Mouse (Mus musculus): ENCODE results near the gene Olfr516. TPM values are rescaled to one million over a fixed set of nuclear protein-coding genes. Genes with fewer than 3 reads are reported as not detected.
"Not testable (repeated sequence)": the region's sequence is repeated elsewhere in the genome, so short reads cannot be mapped to it uniquely, and the experiment has no call there.

Olfr516 gene
- total RNA-seq (2015; ENCODE audit: low replicate concordance) (not detected in 2 replicates), total RNA-seq (2017; ENCODE audit: low replicate concordance) (not detected in 2 replicates)

- no peak for ATAC-seq (replicated peaks; ENCODE audit: low FRiP score, poor library complexity, severe bottlenecking)
These were observed at the start of gene Olfr516 for GRCm38 (mm10) chr7:108850429-108850828. Gene Olfr516 (minus strand): TSS chr7:108850529.

GRCm38 (mm10) chr7:108894320-108894719, 44.0 kb upstream of the Olfr516 start, which contains the start of gene Olfr519:
Gene Olfr519 (minus strand): TSS chr7:108894420.
- ATAC-seq (replicated peaks; ENCODE audit: low FRiP score, poor library complexity, severe bottlenecking): no peak

GRCm38 (mm10) chr7:108884906-108885305, 34.6 kb upstream of the Olfr516 start, which contains the start of gene Olfr518:
Gene Olfr518 (minus strand): TSS chr7:108885006.
- no peak for ATAC-seq (replicated peaks; ENCODE audit: low FRiP score, poor library complexity, severe bottlenecking)

GRCm38 (mm10) chr7:108872279-108872678, 21.9 kb upstream of the Olfr516 start, which contains the start of gene Olfr517:
Gene Olfr517 (minus strand): TSS chr7:108872379.
- no peak for ATAC-seq (replicated peaks; ENCODE audit: low FRiP score, poor library complexity, severe bottlenecking)

- ATAC-seq (replicated peaks; ENCODE audit: low FRiP score, poor library complexity, severe bottlenecking): no peak
These were observed 24.4 kb downstream of the Olfr516 start, which contains the start of gene Olfr514 for GRCm38 (mm10) chr7:108825897-108826296. Gene Olfr514 (minus strand): TSS chr7:108825997.

- not testable (repeated sequence) for ATAC-seq (replicated peaks; ENCODE audit: low FRiP score, poor library complexity, severe bottlenecking)
These were observed 35.6 kb downstream of the Olfr516 start for GRCm38 (mm10) chr7:108814593-108815215.

GRCm38 (mm10) chr7:108797205-108797933, 53.0 kb downstream of the Olfr516 start:
- no peak for ATAC-seq (replicated peaks; ENCODE audit: low FRiP score, poor library complexity, severe bottlenecking)

Other genes with a start within 250 kb of the Olfr516 start
- gene Olfr506, start 239.7 kb downstream of the Olfr516 start, total RNA-seq (2015; ENCODE audit: low replicate concordance): not detected in 2 replicates
- not detected in 2 replicates for gene Olfr506, start 239.7 kb downstream of the Olfr516 start, total RNA-seq (2017; ENCODE audit: low replicate concordance)
- not detected in 2 replicates for gene Olfr507, start 228.7 kb downstream of the Olfr516 start, total RNA-seq (2015; ENCODE audit: low replicate concordance)
- not detected in 2 replicates for gene Olfr507, start 228.7 kb downstream of the Olfr516 start, total RNA-seq (2017; ENCODE audit: low replicate concordance)
- gene Olfr508, start 220.5 kb downstream of the Olfr516 start, total RNA-seq (2015; ENCODE audit: low replicate concordance): not detected in 2 replicates
- not detected in 2 replicates for gene Olfr508, start 220.5 kb downstream of the Olfr516 start, total RNA-seq (2017; ENCODE audit: low replicate concordance)
- gene Olfr509, start 198.6 kb downstream of the Olfr516 start, total RNA-seq (2015; ENCODE audit: low replicate concordance): not detected in 2 replicates
- not detected in 2 replicates for gene Olfr509, start 198.6 kb downstream of the Olfr516 start, total RNA-seq (2017; ENCODE audit: low replicate concordance)
- not detected in 2 replicates for gene Olfr510, start 184.1 kb downstream of the Olfr516 start, total RNA-seq (2015; ENCODE audit: low replicate concordance)
- not detected in 2 replicates for gene Olfr510, start 184.1 kb downstream of the Olfr516 start, total RNA-seq (2017; ENCODE audit: low replicate concordance)
- gene Olfr512, start 137.2 kb downstream of the Olfr516 start, total RNA-seq (2015; ENCODE audit: low replicate concordance): not detected in 2 replicates
- not detected in 2 replicates for gene Olfr512, start 137.2 kb downstream of the Olfr516 start, total RNA-seq (2017; ENCODE audit: low replicate concordance)
- not detected in 2 replicates for gene Olfr513, start 99.6 kb downstream of the Olfr516 start, total RNA-seq (2015; ENCODE audit: low replicate concordance)
- not detected in 2 replicates for gene Olfr513, start 99.6 kb downstream of the Olfr516 start, total RNA-seq (2017; ENCODE audit: low replicate concordance)
- not detected in 2 replicates for gene Olfr514, start 24.5 kb downstream of the Olfr516 start, total RNA-seq (2015; ENCODE audit: low replicate concordance)
- gene Olfr514, start 24.5 kb downstream of the Olfr516 start, total RNA-seq (2017; ENCODE audit: low replicate concordance): not detected in 2 replicates
- gene Olfr517, start 21.9 kb upstream of the Olfr516 start, total RNA-seq (2015; ENCODE audit: low replicate concordance): not detected in 2 replicates
- gene Olfr517, start 21.9 kb upstream of the Olfr516 start, total RNA-seq (2017; ENCODE audit: low replicate concordance): not detected in 2 replicates
- gene Olfr518, start 34.5 kb upstream of the Olfr516 start, total RNA-seq (2015; ENCODE audit: low replicate concordance): not detected in 2 replicates
- not detected in 2 replicates for gene Olfr518, start 34.5 kb upstream of the Olfr516 start, total RNA-seq (2017; ENCODE audit: low replicate concordance)
- gene Olfr519, start 43.9 kb upstream of the Olfr516 start, total RNA-seq (2015; ENCODE audit: low replicate concordance): not detected in 2 replicates
- gene Olfr519, start 43.9 kb upstream of the Olfr516 start, total RNA-seq (2017; ENCODE audit: low replicate concordance): not detected in 2 replicates
- gene Nlrp10, start 79.6 kb upstream of the Olfr516 start, total RNA-seq (2015; ENCODE audit: low replicate concordance): 0.36 TPM in 1 of 2 replicates, not detected in the other
- not detected in 2 replicates for gene Nlrp10, start 79.6 kb upstream of the Olfr516 start, total RNA-seq (2017; ENCODE audit: low replicate concordance)
- 51.1 and 68.1 TPM in 2 replicates for gene Eif3f, start 83.9 kb upstream of the Olfr516 start, total RNA-seq (2015; ENCODE audit: low replicate concordance)
- 25.4 and 26.3 TPM in 2 replicates for gene Eif3f, start 83.9 kb upstream of the Olfr516 start, total RNA-seq (2017; ENCODE audit: low replicate concordance)
- not detected in 2 replicates for gene Tub, start 99.8 kb upstream of the Olfr516 start, total RNA-seq (2015; ENCODE audit: low replicate concordance)
- gene Tub, start 99.8 kb upstream of the Olfr516 start, total RNA-seq (2017; ENCODE audit: low replicate concordance): 0.64 TPM in 1 of 2 replicates, not detected in the other
- gene Ric3, start 232.8 kb upstream of the Olfr516 start, total RNA-seq (2015; ENCODE audit: low replicate concordance): not detected in 2 replicates
- 0.61 TPM in 1 of 2 replicates, not detected in the other for gene Ric3, start 232.8 kb upstream of the Olfr516 start, total RNA-seq (2017; ENCODE audit: low replicate concordance)